Mouse (Mus musculus): ENCODE data around the gene Eng.

DNA sequence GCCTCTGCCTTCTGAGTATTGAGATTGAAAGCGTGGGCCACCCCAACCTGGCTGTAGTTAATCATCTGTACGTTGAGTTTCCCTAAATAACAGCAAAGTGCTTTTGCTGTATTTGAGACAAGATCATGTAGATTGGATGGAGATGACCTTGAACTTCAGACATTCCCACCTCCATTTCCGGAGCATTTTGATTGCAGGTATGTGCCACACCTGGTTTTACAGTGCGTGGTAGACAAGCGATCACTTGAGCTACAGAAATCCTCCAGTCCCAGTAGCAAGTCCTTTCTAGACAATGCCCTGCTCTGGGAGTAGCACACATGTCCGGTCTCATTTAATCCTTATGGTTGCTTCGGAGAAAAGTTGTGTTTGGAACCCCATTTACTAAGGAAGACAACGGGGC, 56.7 kb downstream of the Eng start:
- TF ChIP-seq HCFC1 (IDR thresholded peaks at IDR 0.05; ENCODE audit: borderline replicate concordance, insufficient read depth, low read length), result no peak
- no peak for TF ChIP-seq ZNF384 (IDR thresholded peaks at IDR 0.05; ENCODE audit: low read depth, low read length)
- TF ChIP-seq MAFK (IDR thresholded peaks at IDR 0.05; ENCODE audit: insufficient read depth, low read depth, low read length), result no peak
- no peak for TF ChIP-seq ZC3H11A (IDR thresholded peaks at IDR 0.05; ENCODE audit: borderline replicate concordance, low read depth, low read length)
- no peak for TF ChIP-seq CHD2 (IDR thresholded peaks at IDR 0.05; ENCODE audit: low read depth, low read length)

Data from ES-E14 (cell line).